30 mouse cellular contexts compared by ENCODE assay signal in genomic region chr12:58270520-58270919, GRCm38 (mm10). TPM values are rescaled to one million over a fixed set of nuclear protein-coding genes. Genes with fewer than 3 reads are reported as not detected.
DNase-seq lines count a peak whose midpoint lies in the region; ATAC-seq and TF ChIP-seq lines count a peak whose summit lies in the region.
"Had no signal": no experiment of that assay in that cellular context is flagged by ENCODE, and none has a peak within 500 bp of the region (broad histone marks: within the 10 kb centered on the region; RNA-seq: fewer than 3 reads in every experiment).

No protein-coding gene starts in this region.

- TF ChIP-seq EP300 in heart, postnatal 0 days (IDR thresholded peaks at IDR 0.05; ENCODE audit: low read depth): no peak

- peak overlapping the region; percentile 60 for H3K27ac ChIP-seq in heart, postnatal 0 days (ENCODE audit: low read depth)
- no peak overlapping the region for H3K27ac ChIP-seq in liver, embryonic 11.5 days (ENCODE audit: low read depth, low read length)
- H3K27ac ChIP-seq: embryonic facial prominence, embryonic 10.5 days; forebrain, embryonic 12.5 days; forebrain, embryonic 15.5 days; hindbrain, embryonic 10.5 days; hindbrain, embryonic 13.5 days; intestine, embryonic 15.5 days had no signal

- WGBS in heart, postnatal 0 days: 53% methylated on average over 6 of the region's 6 CpGs
- 46% methylated on average over 6 of the region's 6 CpGs for WGBS in lung, adult 2 months
- WGBS in liver, embryonic 11.5 days: 65% methylated on average over 6 of the region's 6 CpGs

- no peak for TF ChIP-seq CTCF in heart, postnatal 0 days (IDR thresholded peaks at IDR 0.05; ENCODE audit: low read depth)
- TF ChIP-seq CTCF in lung, adult 2 months (IDR thresholded peaks at IDR 0.05; ENCODE audit: insufficient read depth, low read length): no peak

- no peak overlapping the region for H3K4me2 ChIP-seq in heart, postnatal 0 days (ENCODE audit: low read depth, low read length)
- H3K4me2 ChIP-seq in liver, embryonic 11.5 days: no peak overlapping the region
- H3K4me2 ChIP-seq: embryonic facial prominence, embryonic 13.5 days; forebrain, embryonic 12.5 days; forebrain, embryonic 15.5 days; heart, embryonic 11.5 days; hindbrain, embryonic 13.5 days; intestine, embryonic 15.5 days had no signal

- no peaks in the 10 kb centered on the region for H3K27me3 ChIP-seq in heart, postnatal 0 days (ENCODE audit: control insufficient read depth, insufficient read depth, low read length)
- H3K27me3 ChIP-seq in liver, embryonic 11.5 days (replicated peaks; ENCODE audit: control insufficient read depth, insufficient read depth, low read length): no peaks in the 10 kb centered on the region
- H3K27me3 ChIP-seq: forebrain, embryonic 15.5 days; intestine, embryonic 15.5 days had no signal

- intact Hi-C loops in heart, postnatal 14 days (cut with DNase I): no loop called here

- H3K9me3 ChIP-seq in heart, postnatal 0 days (replicated peaks; ENCODE audit: control insufficient read depth, low read length): no peaks in the 10 kb centered on the region
- no peaks in the 10 kb centered on the region for H3K9me3 ChIP-seq in liver, embryonic 11.5 days (ENCODE audit: control insufficient read depth, low read length)
- H3K9me3 ChIP-seq: embryonic facial prominence, embryonic 10.5 days; embryonic facial prominence, embryonic 13.5 days; forebrain, embryonic 12.5 days; forebrain, embryonic 15.5 days; hindbrain, embryonic 10.5 days; hindbrain, embryonic 13.5 days; intestine, embryonic 15.5 days had no signal

- no peak overlapping the region for H3K9ac ChIP-seq in heart, postnatal 0 days (replicated peaks; ENCODE audit: low read depth, low read length)
- H3K9ac ChIP-seq in liver, embryonic 11.5 days (ENCODE audit: low read depth, low read length): no peak overlapping the region
- H3K9ac ChIP-seq: embryonic facial prominence, embryonic 13.5 days; forebrain, embryonic 12.5 days; forebrain, embryonic 15.5 days; hindbrain, embryonic 13.5 days; intestine, embryonic 15.5 days had no signal

- H3K4me1 ChIP-seq in heart, postnatal 0 days (ENCODE audit: control insufficient read depth, insufficient read depth): no peaks in the 10 kb centered on the region
- peaks cover 3% of the 10 kb centered on the region; the same call in 1 of the 2 replicates for H3K4me1 ChIP-seq in lung, adult 2 months (ENCODE audit: control insufficient read depth, insufficient read depth, low read length)
- no peaks in the 10 kb centered on the region for H3K4me1 ChIP-seq in liver, embryonic 11.5 days (replicated peaks; ENCODE audit: control insufficient read depth, insufficient read depth, low read length)

- no peak for ATAC-seq in heart, postnatal 0 days (ENCODE audit: insufficient read depth, low read depth)
- no peak for ATAC-seq in liver, embryonic 11.5 days (replicated peaks; ENCODE audit: low FRiP score)
- ATAC-seq: CD4-positive, CD25-positive, alpha-beta regulatory T cell, adult 4 months; forebrain, embryonic 15.5 days; hindbrain, embryonic 16.5 days; intestine, embryonic 15.5 days had no signal

- DNase-seq in heart, adult 8-10 months (ENCODE audit: low spot score): peak; percentile 9
- no peak for DNase-seq in heart, postnatal 14 days
- DNase-seq in heart, postnatal 0 days (ENCODE audit: low spot score): no peak
- DNase-seq in heart, adult 18-20 months: no peak
- DNase-seq in lung, postnatal 25 days (ENCODE audit: low spot score): peak; percentile 38
- DNase-seq in lung, adult 2 months: no peak
- no peak for DNase-seq in liver, embryonic 11.5 days (ENCODE audit: low spot score)
- DNase-seq: adrenal gland, adult 2 months; adrenal gland, postnatal 14 days; cerebellum, adult 11-12 months; cerebellum, adult 8-10 months; cerebellum, postnatal 10 days; cerebellum, postnatal 36 days; embryo, embryonic 11 days; gastrocnemius, postnatal 10 days; heart, postnatal 10 days; kidney, adult 11 months had no signal

- H3K4me3 ChIP-seq in heart, postnatal 0 days (ENCODE audit: low read depth, low read length): no peak overlapping the region
- H3K4me3 ChIP-seq in lung, adult 2 months (replicated peaks; ENCODE audit: extremely low read depth, low read depth, low read length): no peak overlapping the region
- H3K4me3 ChIP-seq in liver, embryonic 11.5 days (ENCODE audit: low read depth, low read length): no peak overlapping the region
- H3K4me3 ChIP-seq: embryonic facial prominence, embryonic 10.5 days; embryonic facial prominence, embryonic 13.5 days; erythroblast, embryonic 14.5 days; forebrain, embryonic 12.5 days; forebrain, embryonic 15.5 days; hindbrain, embryonic 10.5 days; hindbrain, embryonic 13.5 days; intestine, embryonic 15.5 days had no signal

- H3K36me3 ChIP-seq in heart, postnatal 0 days (replicated peaks; ENCODE audit: control insufficient read depth, insufficient read depth, low read length): no peaks in the 10 kb centered on the region
- no peaks in the 10 kb centered on the region for H3K36me3 ChIP-seq in liver, embryonic 11.5 days (ENCODE audit: control insufficient read depth, insufficient read depth, low read length)
- H3K36me3 ChIP-seq: embryonic facial prominence, embryonic 10.5 days; embryonic facial prominence, embryonic 13.5 days; forebrain, embryonic 12.5 days; forebrain, embryonic 15.5 days; hindbrain, embryonic 10.5 days; hindbrain, embryonic 13.5 days; intestine, embryonic 15.5 days had no signal

- no peak for TF ChIP-seq POLR2A in lung, adult 2 months (IDR thresholded peaks at IDR 0.05; ENCODE audit: borderline replicate concordance, extremely low read depth, low read depth, low read length)

RNA-seq across cellular contexts. Expression of gene Clec14a, which starts 1.4 kb away (rescaled TPM):
- total RNA-seq in heart, adult 8-10 months (2022): 10 to 100 TPM; 12.6 to 15.8 (median 13.7) TPM
- total RNA-seq in heart, postnatal 14 days (2021): 10 to 100 TPM; 22.1 to 25.9 TPM
- total RNA-seq in heart, postnatal 0 days (2014; rRNA removed; ENCODE audit: low replicate concordance): 30.8 and 34.3 TPM in 2 replicates
- 16.0 and 16.1 TPM in 2 replicates for polyA plus RNA-seq in heart, postnatal 0 days (2015; fragmentation: Nextera tagmentation; extraction: Ambion mirVana)
- 1 to 10 TPM; 8.3 to 9.5 TPM for total RNA-seq in heart, adult 18-20 months (2021)
- polyA plus RNA-seq in lung, adult 2 months (2012; rRNA removed): 103 and 140 TPM in 2 replicates
- 10.7 and 12.9 TPM in 2 replicates for polyA plus RNA-seq in liver, embryonic 11.5 days (2014; fragmentation: Nextera tagmentation; extraction: Ambion mirVana)
- total RNA-seq: MEL had no signal
- polyA plus RNA-seq: C2C12; CD4-positive, CD25-positive, alpha-beta regulatory T cell, adult 4 months had no signal

RNA-seq across cellular contexts. Expression of gene Sstr1, which starts 58.9 kb away (rescaled TPM):
- under 1 TPM in 2 of 4 experiments, not detected in 2; 0.14 to 0.16 TPM for total RNA-seq in heart, adult 8-10 months (2022)
- under 1 TPM in 1 of 2 experiments, not detected in 1; 0.12 TPM for total RNA-seq in heart, postnatal 14 days (2021)
- 2.8 TPM in 1 of 2 replicates, not detected in the other for total RNA-seq in heart, postnatal 0 days (2014; rRNA removed; ENCODE audit: low replicate concordance)
- polyA plus RNA-seq in heart, postnatal 0 days (2015; fragmentation: Nextera tagmentation; extraction: Ambion mirVana): 0.11 TPM in 1 of 2 replicates, not detected in the other
- total RNA-seq in heart, adult 18-20 months (2021): not detected
- 0.45 and 0.51 TPM in 2 replicates for polyA plus RNA-seq in lung, adult 2 months (2012; rRNA removed)
- polyA plus RNA-seq in liver, embryonic 11.5 days (2014; fragmentation: Nextera tagmentation; extraction: Ambion mirVana): not detected in 2 replicates
- total RNA-seq: adrenal gland, adult 2 months; adrenal gland, postnatal 14 days had no signal
- polyA plus RNA-seq: C2C12; CD4-positive, CD25-positive, alpha-beta regulatory T cell, adult 4 months; erythroblast, embryonic 14.5 days had no signal

Comparison
In these comparisons a context has a peak if more than half of its experiments do, and no peak if none do; other contexts are left out.
1. DNase-seq: peak in heart, adult 8-10 months (single experiment) and lung, postnatal 25 days (single experiment); none in heart, postnatal 14 days (0 of 2), heart, postnatal 0 days (single experiment), heart, adult 18-20 months (0 of 2), lung, adult 2 months (single experiment) and liver, embryonic 11.5 days (single experiment).